Mouse (Mus musculus): ENCODE measurements at regions not wholly inside any gene's neighbourhood (a gene's known extent, or its start where the extent isn't known, plus 50 kb on each side); places are given as distances from the start of the nearest gene placed in this dataset.

DNA sequence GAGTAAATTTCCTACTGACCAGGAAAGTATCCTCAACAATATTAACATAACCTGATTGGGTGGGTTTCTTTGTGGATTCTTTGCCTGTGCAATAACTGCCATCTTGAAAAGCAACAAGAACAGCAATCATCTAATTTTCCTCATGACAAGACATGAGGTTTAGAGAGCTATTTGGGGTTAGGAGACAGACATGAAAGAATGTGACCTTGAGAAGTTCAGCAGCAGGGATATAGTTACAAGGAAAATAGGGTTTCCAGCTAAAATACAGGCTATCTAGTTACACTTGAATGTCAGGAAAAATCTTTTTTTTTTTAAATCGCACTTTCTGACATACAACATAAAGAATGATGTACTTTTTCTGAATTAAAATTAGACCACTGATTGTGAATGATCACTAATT is 83.7 kb upstream of the Lama2 start:
- TF ChIP-seq POLR2A (IDR thresholded peaks at IDR 0.05; ENCODE audit: low read depth, low read length) (no peak), CTCF (conservative IDR thresholded peaks at IDR 0.05; ENCODE audit: insufficient read depth, insufficient read length, low read depth, low read length) (no peak)

Data from kidney, adult 2 months (tissue).